In genomic region chr13:98025162-98025561, GRCm38 (mm10) we compare ENCODE assay signal across 10 mouse cellular contexts.
DNase-seq lines count a peak whose midpoint lies in the region; ATAC-seq and TF ChIP-seq lines count a peak whose summit lies in the region.
"Had no signal": no experiment of that assay in that cellular context is flagged by ENCODE, and none has a peak within 500 bp of the region (broad histone marks: within the 10 kb centered on the region; RNA-seq: fewer than 3 reads in every experiment).

No protein-coding gene starts in this region.

- peak; percentile 34 for DNase-seq in CD4-positive, CD25-positive, alpha-beta regulatory T cell, adult 2 months (ENCODE audit: low read depth, low spot score)
- DNase-seq in left cerebral cortex, adult 2 months (ENCODE audit: extremely low spot score in 1 of 2, low spot score in 2 of 2): no peak
- DNase-seq in left cerebral cortex, adult 9 months (ENCODE audit: low spot score in 2 of 2): no peak
- peak; percentile 9 for DNase-seq in MEL-GATA-1-ER (ENCODE audit: extremely low read depth, low read depth)
- peak; percentile 20 for DNase-seq in retina, postnatal 1 day
- no peak for DNase-seq in ovary, postnatal 10 days (ENCODE audit: low spot score)
- DNase-seq in gastrocnemius, adult 8-10 months (ENCODE audit: low spot score in 2 of 2): no peak

- ATAC-seq in CD4-positive, CD25-positive, alpha-beta regulatory T cell, adult 4 months: no peak
- ATAC-seq: forebrain, embryonic 15.5 days had no signal

- intact Hi-C loops in left cerebral cortex, adult 2 months (cut with DNase I): no loop called here

- no peak overlapping the region for H3K4me3 ChIP-seq in left cerebral cortex, adult 2 months
- H3K4me3 ChIP-seq: forebrain, embryonic 15.5 days; limb, embryonic 13.5 days had no signal

- TF ChIP-seq CTCF in left cerebral cortex, adult 2 months (IDR thresholded peaks at IDR 0.05): peak; percentile 55

- no peak overlapping the region for H3K27ac ChIP-seq in left cerebral cortex, adult 2 months
- H3K27ac ChIP-seq: limb, embryonic 13.5 days had no signal

Comparison
In these comparisons a context has a peak if more than half of its experiments do, and no peak if none do; other contexts are left out.
1. DNase-seq: peak in CD4-positive, CD25-positive, alpha-beta regulatory T cell, adult 2 months (single experiment), MEL-GATA-1-ER (single experiment) and retina, postnatal 1 day (single experiment); none in left cerebral cortex, adult 2 months (0 of 2), left cerebral cortex, adult 9 months (0 of 2), ovary, postnatal 10 days (single experiment) and gastrocnemius, adult 8-10 months (0 of 2).